Mouse (Mus musculus): Measurements from ENCODE around the gene Kdm2b. TPM values are rescaled to one million over a fixed set of nuclear protein-coding genes. Genes with fewer than 3 reads are reported as not detected.

Kdm2b gene
- polyA plus RNA-seq, 1 experiment from 2014 or later: 67.2 TPM

DNA sequence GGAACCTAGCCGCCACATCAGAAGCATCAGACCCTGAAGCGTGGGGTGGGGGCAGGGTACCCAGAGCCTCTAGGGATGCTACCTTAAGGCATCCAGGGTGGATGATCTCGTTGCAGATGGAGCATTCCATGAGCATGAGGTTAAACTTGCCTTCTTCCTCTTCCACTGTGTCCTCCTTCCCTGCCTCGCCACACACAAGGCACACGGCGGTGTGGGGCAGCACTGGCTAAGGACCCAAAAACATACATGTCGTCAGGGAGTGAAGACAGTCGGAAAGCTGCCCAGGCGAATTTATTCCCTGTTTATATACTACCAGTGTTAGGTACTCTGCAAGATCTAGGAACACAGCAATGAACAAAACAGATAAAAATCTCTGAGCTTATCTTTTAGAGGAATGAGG is 106.4 kb downstream of the Kdm2b start:
- DNase-seq (ENCODE audit: low spot score): no peak
- Histone ChIP-seq H3K9me3 (ENCODE audit: control insufficient read depth, low read length) (no peaks in the 10 kb centered on the region), H3K36me3 (ENCODE audit: control insufficient read depth, insufficient read depth, low read length) (peaks cover 20% of the 10 kb centered on the region), H3K9ac (ENCODE audit: low read length) (no peak overlapping the region), H3K4me2 (ENCODE audit: low read depth, severe bottlenecking) (no peak overlapping the region), H3K4me3 (ENCODE audit: low read depth, low read length) (no peak overlapping the region), H3K4me1 (ENCODE audit: control insufficient read depth, insufficient read depth, low read length) (peaks cover 4% of the 10 kb centered on the region; the same call in 1 of the 2 replicates), H3K27ac (replicated peaks; ENCODE audit: low read depth, low read length) (no peak overlapping the region), H3K27me3 (ENCODE audit: control insufficient read depth, insufficient read depth, low read length) (no peaks in the 10 kb centered on the region)
- no peak for ATAC-seq (ENCODE audit: insufficient number of reproducible peaks, low FRiP score, low TSS enrichment, low read depth)
- 89% methylated on average over 9 of the region's 9 CpGs for WGBS

DNA sequence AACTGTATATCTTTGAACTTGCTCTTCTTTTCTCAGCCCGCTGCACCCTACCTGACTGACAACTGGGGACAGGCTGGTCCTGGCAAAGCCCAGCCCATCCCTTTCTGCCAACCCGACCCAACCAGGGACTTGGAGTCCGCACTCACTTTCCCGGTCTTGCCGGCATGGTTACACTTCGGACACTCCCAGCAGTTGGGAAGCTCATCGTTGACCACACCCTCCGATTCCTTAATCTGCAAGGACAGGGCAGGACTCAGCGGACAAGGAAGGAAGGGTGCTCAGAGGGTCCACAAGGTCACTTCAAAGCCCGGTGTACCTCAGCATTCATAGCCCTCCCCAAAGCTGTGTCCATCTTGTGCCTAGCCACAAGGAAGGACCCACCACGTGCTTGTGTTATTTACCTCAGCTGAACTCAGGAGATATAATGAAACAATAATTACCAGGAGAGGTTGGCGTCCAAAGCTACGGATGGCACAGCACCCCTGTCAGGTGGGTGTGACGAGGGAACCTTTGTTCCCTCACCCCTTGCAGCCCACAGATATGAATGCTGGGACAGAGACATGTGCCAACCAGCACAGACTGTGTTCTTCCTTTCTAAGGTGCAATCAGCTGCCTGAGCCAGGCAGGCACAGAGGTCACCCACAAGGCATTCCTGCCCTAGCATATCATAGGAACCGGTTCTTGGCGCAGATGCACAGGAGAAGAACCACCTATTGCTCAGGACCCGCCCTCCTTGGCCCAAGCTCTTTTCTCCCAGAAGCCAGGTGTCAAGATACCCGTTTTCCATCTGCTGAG is 107.2 kb downstream of the Kdm2b start:
- Histone ChIP-seq H3K27me3 (ENCODE audit: control insufficient read depth, insufficient read depth, low read length) (no peaks in the 10 kb centered on the region), H3K4me2 (ENCODE audit: low read depth, severe bottlenecking) (no peak overlapping the region), H3K4me3 (ENCODE audit: low read depth, low read length) (no peak overlapping the region), H3K4me1 (ENCODE audit: control insufficient read depth, insufficient read depth, low read length) (no peaks in the 10 kb centered on the region), H3K9me3 (ENCODE audit: control insufficient read depth, low read length) (no peaks in the 10 kb centered on the region), H3K36me3 (ENCODE audit: control insufficient read depth, insufficient read depth, low read length) (peaks cover 18% of the 10 kb centered on the region), H3K9ac (ENCODE audit: low read length) (no peak overlapping the region), H3K27ac (replicated peaks; ENCODE audit: low read depth, low read length) (no peak overlapping the region)
- no peak for ATAC-seq (ENCODE audit: insufficient number of reproducible peaks, low FRiP score, low TSS enrichment, low read depth)
- DNase-seq (ENCODE audit: low spot score): no peak
- WGBS: 90% methylated on average over 18 of the region's 18 CpGs

DNA sequence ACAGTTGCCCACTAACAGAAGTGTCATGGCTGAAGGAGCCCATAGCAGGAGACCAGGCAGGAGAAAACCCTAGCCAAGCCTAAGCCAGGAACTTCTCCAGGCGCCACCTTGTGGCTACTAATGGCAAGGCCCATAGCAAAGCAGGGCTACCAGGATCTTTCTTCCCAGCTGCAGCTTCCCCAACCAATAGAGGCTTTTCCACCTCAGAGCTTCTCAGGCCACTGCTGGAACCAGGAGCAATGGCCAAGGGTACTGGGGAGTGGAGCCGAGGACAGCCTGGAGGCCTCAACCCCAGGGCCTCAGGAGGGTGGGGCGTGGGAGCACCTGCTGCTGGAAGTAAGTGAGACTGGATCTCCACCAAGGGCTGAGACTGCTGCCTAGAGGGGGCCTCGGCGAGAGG is 108.3 kb downstream of the Kdm2b start:
- peak; percentile 39; the same call in 1 of the 2 replicates for ATAC-seq (ENCODE audit: insufficient number of reproducible peaks, low FRiP score, low TSS enrichment, low read depth)
- H3K4me3 ChIP-seq (ENCODE audit: low read depth, low read length): no peak overlapping the region
- WGBS: 48% methylated on average over 5 of the region's 5 CpGs

DNA sequence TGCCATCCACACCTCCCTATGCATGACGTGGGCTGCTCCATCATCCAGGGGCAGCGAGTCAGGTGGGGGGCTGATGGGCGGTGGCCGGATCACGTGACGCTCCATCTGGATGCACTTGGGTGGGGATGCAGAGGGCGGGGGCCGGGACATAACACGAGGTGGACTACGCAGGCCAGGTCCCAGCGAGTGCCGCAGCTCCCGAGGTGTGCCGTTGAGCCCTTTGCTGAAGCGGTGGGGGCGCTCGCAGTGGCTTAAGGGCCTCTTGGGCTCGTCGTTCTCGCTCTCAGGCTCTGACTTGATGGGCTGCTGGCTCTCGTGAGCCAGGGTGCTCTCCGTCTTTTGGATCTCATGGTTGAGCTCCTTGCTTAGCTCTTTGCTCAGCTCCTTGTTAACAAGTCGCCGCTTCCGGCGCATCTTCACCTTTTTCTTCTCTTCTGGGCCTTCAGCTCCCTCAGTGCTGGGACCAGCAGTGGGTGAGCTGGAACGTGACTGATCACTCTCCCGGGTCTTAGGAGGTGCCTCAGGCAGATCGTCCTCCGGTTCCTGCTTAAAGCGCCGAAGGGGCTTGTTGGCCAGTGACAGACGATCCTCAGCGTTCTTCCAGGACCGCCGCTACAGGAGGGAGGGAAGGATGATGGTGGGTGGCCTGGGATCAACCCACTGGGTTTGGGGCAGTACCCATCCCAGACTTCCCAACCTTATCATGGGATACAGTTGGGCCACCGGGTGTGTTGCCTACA is 109.2 kb downstream of the Kdm2b start:
- ATAC-seq (ENCODE audit: insufficient number of reproducible peaks, low FRiP score, low TSS enrichment, low read depth): no peak
- DNase-seq (ENCODE audit: low spot score): no peak
- no peaks in the 10 kb centered on the region for H3K27me3 ChIP-seq (ENCODE audit: control insufficient read depth, insufficient read depth, low read length)
- H3K27ac ChIP-seq (replicated peaks; ENCODE audit: low read depth, low read length): no peak overlapping the region
- no peaks in the 10 kb centered on the region for H3K9me3 ChIP-seq (ENCODE audit: control insufficient read depth, low read length)
- H3K4me2 ChIP-seq (ENCODE audit: low read depth, severe bottlenecking): no peak overlapping the region
- H3K9ac ChIP-seq (ENCODE audit: low read length): no peak overlapping the region
- no peaks in the 10 kb centered on the region for H3K4me1 ChIP-seq (ENCODE audit: control insufficient read depth, insufficient read depth, low read length)
- no peak overlapping the region for H3K4me3 ChIP-seq (ENCODE audit: low read depth, low read length)
- peaks cover 18% of the 10 kb centered on the region for H3K36me3 ChIP-seq (ENCODE audit: control insufficient read depth, insufficient read depth, low read length)
- WGBS: 94% methylated on average over 37 of the region's 37 CpGs

More for the DNA sequence above, 108.3 kb downstream of the Kdm2b start:
- H3K9ac ChIP-seq (ENCODE audit: low read length): no peak overlapping the region
- no peak overlapping the region for H3K27ac ChIP-seq (replicated peaks; ENCODE audit: low read depth, low read length)
- no peaks in the 10 kb centered on the region for H3K9me3 ChIP-seq (ENCODE audit: control insufficient read depth, low read length)
- H3K4me1 ChIP-seq (ENCODE audit: control insufficient read depth, insufficient read depth, low read length): no peaks in the 10 kb centered on the region
- H3K36me3 ChIP-seq (ENCODE audit: control insufficient read depth, insufficient read depth, low read length): peaks cover 18% of the 10 kb centered on the region
- H3K27me3 ChIP-seq (ENCODE audit: control insufficient read depth, insufficient read depth, low read length): no peaks in the 10 kb centered on the region
- DNase-seq (ENCODE audit: low spot score): peak; percentile 80
- H3K4me2 ChIP-seq (ENCODE audit: low read depth, severe bottlenecking): no peak overlapping the region

DNA sequence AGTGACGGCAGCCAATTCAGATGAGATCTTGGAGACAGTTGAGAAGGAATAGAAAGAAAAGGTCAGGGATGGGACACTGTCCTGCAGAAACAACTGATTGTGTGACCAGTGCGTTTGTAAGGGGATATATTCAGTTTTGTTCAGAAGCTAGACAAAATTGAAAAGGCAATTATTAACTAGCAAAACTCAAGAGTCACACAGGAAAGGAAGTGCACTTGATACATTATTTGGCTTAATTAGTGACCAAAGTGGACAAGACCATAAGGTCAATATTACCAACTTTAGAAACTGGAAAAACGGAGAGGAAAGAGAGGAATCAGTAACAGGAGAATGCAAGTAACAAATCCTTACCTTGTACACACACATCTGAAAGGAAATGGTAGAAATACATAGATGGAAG is 113.0 kb downstream of the Kdm2b start:
- WGBS: 84% methylated on average over 3 of the region's 3 CpGs
- H3K36me3 ChIP-seq (ENCODE audit: control insufficient read depth, insufficient read depth, low read length): peaks cover 22% of the 10 kb centered on the region; the same call in 1 of the 2 replicates
- H3K4me3 ChIP-seq (ENCODE audit: low read depth, low read length): no peak overlapping the region
- no peaks in the 10 kb centered on the region for H3K27me3 ChIP-seq (ENCODE audit: control insufficient read depth, insufficient read depth, low read length)
- H3K4me1 ChIP-seq (ENCODE audit: control insufficient read depth, insufficient read depth, low read length): no peaks in the 10 kb centered on the region
- no peak overlapping the region for H3K9ac ChIP-seq (ENCODE audit: low read length)
- ATAC-seq (ENCODE audit: insufficient number of reproducible peaks, low FRiP score, low TSS enrichment, low read depth) (no peak), DNase-seq (ENCODE audit: low spot score) (no peak)
- no peaks in the 10 kb centered on the region for H3K9me3 ChIP-seq (ENCODE audit: control insufficient read depth, low read length)
- H3K4me2 ChIP-seq (ENCODE audit: low read depth, severe bottlenecking): no peak overlapping the region
- no peak overlapping the region for H3K27ac ChIP-seq (replicated peaks; ENCODE audit: low read depth, low read length)

DNA sequence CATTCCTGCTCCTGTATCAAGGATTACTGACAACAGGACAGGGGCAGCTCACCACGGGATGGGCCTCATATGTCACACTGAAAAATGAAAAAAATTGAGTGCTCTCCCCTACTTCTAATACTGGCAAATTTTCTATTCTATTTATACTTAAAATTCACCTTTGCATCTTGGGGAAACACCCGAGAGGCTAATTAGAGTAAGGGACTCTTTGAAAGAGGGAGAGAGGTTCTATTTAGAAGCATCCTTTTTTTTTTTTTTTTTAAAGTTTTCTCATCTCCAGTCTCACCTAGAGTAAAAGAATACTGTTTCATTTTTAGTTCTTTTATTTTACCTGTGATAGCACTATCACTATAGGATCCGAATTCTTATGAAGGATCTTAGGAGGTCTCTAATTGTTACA is 115.3 kb downstream of the Kdm2b start:
- Histone ChIP-seq H3K9me3 (ENCODE audit: control insufficient read depth, low read length) (no peaks in the 10 kb centered on the region), H3K9ac (ENCODE audit: low read length) (no peak overlapping the region), H3K4me2 (ENCODE audit: low read depth, severe bottlenecking) (no peak overlapping the region), H3K27ac (replicated peaks; ENCODE audit: low read depth, low read length) (no peak overlapping the region), H3K4me1 (ENCODE audit: control insufficient read depth, insufficient read depth, low read length) (no peaks in the 10 kb centered on the region), H3K27me3 (ENCODE audit: control insufficient read depth, insufficient read depth, low read length) (no peaks in the 10 kb centered on the region), H3K4me3 (ENCODE audit: low read depth, low read length) (no peak overlapping the region), H3K36me3 (ENCODE audit: control insufficient read depth, insufficient read depth, low read length) (peaks cover 17% of the 10 kb centered on the region)
- ATAC-seq (ENCODE audit: insufficient number of reproducible peaks, low FRiP score, low TSS enrichment, low read depth) (no peak), DNase-seq (ENCODE audit: low spot score) (no peak)
- 90% methylated on average over 3 of the region's 3 CpGs for WGBS

DNA sequence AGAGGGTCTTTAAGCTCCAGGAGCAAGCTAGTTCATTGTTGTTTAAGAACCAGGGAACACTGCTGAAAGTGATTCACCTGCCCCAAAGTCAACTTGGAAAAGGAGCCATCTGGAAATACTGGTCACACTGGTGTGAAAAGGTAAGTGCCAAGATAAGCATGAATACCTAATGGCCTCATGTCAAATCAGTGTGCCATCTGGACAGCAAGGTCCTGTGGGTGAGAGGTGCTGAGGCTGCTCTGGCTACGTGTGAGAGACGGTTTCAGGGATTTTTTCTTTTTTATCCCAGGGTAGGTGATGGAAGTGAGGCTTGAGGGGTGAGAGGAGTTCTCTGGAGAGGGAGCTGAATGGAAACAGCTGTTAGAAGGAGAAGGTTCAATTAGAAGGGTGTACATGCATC is 116.0 kb downstream of the Kdm2b start:
- 71% methylated on average over 2 of the region's 2 CpGs for WGBS
- no peaks in the 10 kb centered on the region for H3K9me3 ChIP-seq (ENCODE audit: control insufficient read depth, low read length)
- H3K4me1 ChIP-seq (ENCODE audit: control insufficient read depth, insufficient read depth, low read length): no peaks in the 10 kb centered on the region
- no peak overlapping the region for H3K9ac ChIP-seq (ENCODE audit: low read length)
- no peak overlapping the region for H3K27ac ChIP-seq (replicated peaks; ENCODE audit: low read depth, low read length)
- ATAC-seq (ENCODE audit: insufficient number of reproducible peaks, low FRiP score, low TSS enrichment, low read depth) (no peak), DNase-seq (ENCODE audit: low spot score) (no peak)
- H3K4me3 ChIP-seq (ENCODE audit: low read depth, low read length): no peak overlapping the region
- H3K4me2 ChIP-seq (ENCODE audit: low read depth, severe bottlenecking): no peak overlapping the region
- H3K36me3 ChIP-seq (ENCODE audit: control insufficient read depth, insufficient read depth, low read length): peaks cover 13% of the 10 kb centered on the region
- H3K27me3 ChIP-seq (ENCODE audit: control insufficient read depth, insufficient read depth, low read length): no peaks in the 10 kb centered on the region

DNA sequence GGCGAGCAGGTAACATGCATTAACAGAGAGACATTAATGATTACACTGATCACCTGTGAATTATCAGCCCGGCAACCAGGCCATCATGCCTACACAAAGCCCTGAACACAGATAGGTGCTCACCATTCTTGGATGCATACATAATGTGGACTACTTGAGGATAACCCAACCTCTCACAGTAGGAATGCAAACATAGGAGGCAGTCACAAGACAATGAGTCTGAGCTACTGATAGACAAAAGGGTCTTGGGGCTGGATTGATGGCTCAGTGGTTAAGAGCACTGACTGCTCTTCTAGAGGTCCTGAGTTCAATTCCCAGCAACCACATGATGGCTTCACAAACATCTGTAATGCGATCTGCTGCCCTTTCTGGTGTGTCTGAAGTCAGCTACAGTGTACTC is 117.0 kb downstream of the Kdm2b start:
- peaks cover 20% of the 10 kb centered on the region for H3K36me3 ChIP-seq (ENCODE audit: control insufficient read depth, insufficient read depth, low read length)
- H3K9me3 ChIP-seq (ENCODE audit: control insufficient read depth, low read length): no peaks in the 10 kb centered on the region
- H3K4me1 ChIP-seq (ENCODE audit: control insufficient read depth, insufficient read depth, low read length): no peaks in the 10 kb centered on the region
- H3K4me2 ChIP-seq (ENCODE audit: low read depth, severe bottlenecking): no peak overlapping the region
- H3K27ac ChIP-seq (replicated peaks; ENCODE audit: low read depth, low read length): no peak overlapping the region
- DNase-seq (ENCODE audit: low spot score): no peak
- ATAC-seq (ENCODE audit: insufficient number of reproducible peaks, low FRiP score, low TSS enrichment, low read depth): no peak
- H3K9ac ChIP-seq (ENCODE audit: low read length): no peak overlapping the region
- WGBS: 91% methylated on average over 3 of the region's 3 CpGs
- no peaks in the 10 kb centered on the region for H3K27me3 ChIP-seq (ENCODE audit: control insufficient read depth, insufficient read depth, low read length)
- no peak overlapping the region for H3K4me3 ChIP-seq (ENCODE audit: low read depth, low read length)

Measured in limb, embryonic 11.5 days (tissue).